Mouse (Mus musculus) liver, adult 2 months (tissue): ENCODE data around the gene Gpr6.

Experiments
- CTCF ChIP-seq: fragments of 200-500 bp; IDR thresholded peaks from 2 replicates; pipeline ENCODE4 v1.5.1; 2011; ENCODE audit warnings: low read depth, low read length, control low read depth
- POLR2A ChIP-seq: fragments of 200-500 bp; IDR thresholded peaks from 2 replicates; pipeline ENCODE4 v1.6.1; 2011; ENCODE audit warnings: low read length, control low read depth; ENCODE audit not compliant: insufficient read depth; ENCODE audit errors: extremely low read depth

DNA sequence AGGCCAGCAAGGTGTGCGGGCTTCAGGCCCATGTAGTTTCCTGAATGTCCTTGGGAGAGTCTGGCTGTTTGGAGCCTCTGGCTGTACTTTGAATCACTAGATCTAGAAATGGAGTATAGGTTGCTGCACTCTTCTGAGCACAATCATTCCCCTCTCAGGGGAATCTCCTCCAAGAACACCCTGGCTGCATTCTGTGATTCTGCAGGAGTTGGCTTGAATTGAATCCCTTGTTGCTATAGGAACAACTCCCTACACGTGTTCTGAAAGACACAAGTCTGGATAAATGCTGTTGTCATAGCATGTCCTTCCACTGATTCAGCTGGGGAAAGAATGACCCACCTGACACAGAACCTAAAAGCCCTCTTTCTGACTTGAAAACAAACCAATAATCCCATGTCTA, 28.0 kb upstream of the Gpr6 start:
- TF ChIP-seq CTCF (no peak), POLR2A (no peak)
